Mouse (Mus musculus): ENCODE data around the gene Taar7e. TPM values are rescaled to one million over a fixed set of nuclear protein-coding genes. Genes with fewer than 3 reads are reported as not detected.
"Not testable (repeated sequence)": the region's sequence is repeated elsewhere in the genome, so short reads cannot be mapped to it uniquely, and the experiment has no call there.

Gene Taar7e
- total RNA-seq (2021), result not detected
- long read RNA-seq, experiment 1, result 0 reads
- long read RNA-seq, experiment 2, result 0 reads

DNA sequence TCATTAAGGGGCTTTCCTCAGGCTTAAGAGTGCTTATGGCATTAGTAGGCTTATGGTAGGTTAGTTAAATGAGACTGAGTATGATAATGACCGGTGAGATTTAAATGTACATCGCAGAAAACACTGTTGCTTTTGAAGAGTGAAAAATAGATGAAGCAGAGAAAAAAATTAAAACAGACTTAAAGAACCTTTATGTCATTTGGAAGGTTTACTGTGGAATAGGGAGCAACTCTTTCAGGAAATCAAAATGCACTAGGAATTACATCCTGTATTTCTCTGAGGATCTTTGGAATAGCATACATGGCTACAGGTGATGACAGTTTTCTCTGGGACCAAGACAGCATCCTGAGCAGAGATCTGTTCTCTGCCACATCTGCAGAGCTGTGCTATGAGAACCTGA, at the start of gene Taar7e:
Gene Taar7e (plus strand): TSS at position 301 of the 400 bp plus-strand sequence.
- DNase-seq, result no peak

DNA sequence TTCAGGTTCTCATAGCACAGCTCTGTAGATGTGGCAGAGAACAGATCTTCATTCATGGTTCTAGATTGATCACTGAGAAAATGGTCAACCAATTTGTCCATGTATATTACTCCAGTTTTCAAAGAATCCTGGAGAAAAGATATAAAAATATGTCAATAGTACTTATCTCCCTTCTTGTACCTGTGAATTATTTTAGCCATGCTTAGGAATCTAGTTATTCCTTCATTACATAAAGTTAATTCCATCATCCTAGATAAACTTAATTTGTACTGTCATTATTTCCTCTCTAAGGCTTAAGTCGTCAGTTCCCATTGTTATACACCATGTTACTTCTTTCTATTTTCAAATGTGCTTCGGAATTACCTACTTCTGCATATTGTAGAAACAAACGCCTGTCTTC, 44.0 kb upstream of the Taar7e start, which contains the start of gene Taar7a:
Gene Taar7a (minus strand): TSS at position 101 of the 400 bp plus-strand sequence.
- DNase-seq, result no peak

DNA sequence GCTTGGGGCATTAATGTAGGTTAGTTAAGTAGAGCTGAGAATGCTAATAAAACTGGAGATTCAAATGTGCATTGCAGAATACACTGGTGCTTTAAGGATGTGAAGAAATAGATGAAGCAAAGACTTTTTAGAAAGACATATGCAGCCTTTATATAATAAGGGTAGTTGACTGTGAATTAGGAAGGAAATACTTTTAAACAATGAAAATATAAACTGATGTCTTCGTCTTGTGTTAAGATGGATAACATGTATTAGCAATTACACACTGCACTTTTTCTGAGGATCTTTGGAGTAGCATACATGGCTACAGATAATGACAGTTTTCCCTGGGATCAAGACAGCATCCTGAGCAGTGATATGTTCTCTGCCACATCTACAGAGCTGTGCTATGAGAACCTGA, 37.8 kb upstream of the Taar7e start, which contains the start of gene Taar7b:
Gene Taar7b (plus strand): TSS at position 301 of the 400 bp plus-strand sequence.
- no peak for DNase-seq

DNA sequence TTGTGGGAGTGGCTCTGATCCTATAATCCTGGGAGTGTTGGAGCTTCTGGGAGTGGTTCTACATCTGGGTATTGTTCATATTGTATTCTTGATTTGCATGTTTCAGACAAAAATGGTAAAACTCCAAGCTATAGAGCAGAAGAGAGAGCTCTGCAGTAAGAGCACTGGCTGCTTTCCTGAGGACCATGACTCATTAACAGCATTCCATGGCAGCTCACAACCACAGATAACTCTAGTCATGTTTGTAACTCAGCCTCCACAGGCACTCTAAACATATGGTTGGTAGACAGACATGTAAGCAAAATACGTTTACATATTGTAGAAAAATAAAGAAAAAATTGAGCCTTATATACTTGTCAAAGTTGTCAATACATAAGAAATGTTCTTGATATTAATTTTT, 31.0 kb upstream of the Taar7e start:
- DNase-seq, result no peak

DNA sequence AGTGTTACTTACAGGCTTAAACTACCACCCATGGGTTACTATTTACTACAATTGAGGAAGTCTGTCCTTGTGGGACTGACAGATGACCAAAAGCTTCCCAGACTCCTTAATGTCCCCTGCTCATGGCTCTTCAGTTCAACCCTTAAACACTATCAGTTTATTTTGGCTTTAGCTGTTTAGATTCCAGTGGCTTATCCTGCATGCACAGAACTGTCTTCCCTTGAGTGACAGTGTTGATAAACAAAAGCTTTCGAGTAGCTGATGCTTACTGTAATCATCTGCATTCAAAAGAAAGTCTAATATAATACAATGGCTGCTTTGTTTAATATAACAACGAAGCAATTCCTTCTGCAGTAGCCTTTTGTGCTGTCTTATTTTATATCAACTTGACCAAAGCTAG, 30.4 kb upstream of the Taar7e start:
- no peak for DNase-seq

DNA sequence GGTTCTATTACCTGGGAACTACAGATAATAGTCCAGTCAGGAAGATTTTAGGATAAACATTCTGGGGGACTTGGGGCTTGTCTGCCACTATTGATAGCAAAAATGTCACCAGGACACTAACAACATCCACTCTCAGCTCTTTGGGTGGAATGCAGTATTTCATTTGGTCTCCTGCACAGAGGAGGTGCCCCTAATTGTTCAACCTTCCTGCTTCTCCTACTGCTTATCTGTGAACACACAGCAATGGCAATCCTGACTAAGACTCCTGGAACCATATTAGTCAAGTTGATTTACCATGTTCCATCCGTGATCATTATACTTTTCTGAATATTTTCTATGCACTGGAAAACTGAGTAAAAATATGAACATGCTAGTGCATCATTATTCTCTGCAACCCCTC, 29.3 kb upstream of the Taar7e start:
- DNase-seq, result no peak

DNA sequence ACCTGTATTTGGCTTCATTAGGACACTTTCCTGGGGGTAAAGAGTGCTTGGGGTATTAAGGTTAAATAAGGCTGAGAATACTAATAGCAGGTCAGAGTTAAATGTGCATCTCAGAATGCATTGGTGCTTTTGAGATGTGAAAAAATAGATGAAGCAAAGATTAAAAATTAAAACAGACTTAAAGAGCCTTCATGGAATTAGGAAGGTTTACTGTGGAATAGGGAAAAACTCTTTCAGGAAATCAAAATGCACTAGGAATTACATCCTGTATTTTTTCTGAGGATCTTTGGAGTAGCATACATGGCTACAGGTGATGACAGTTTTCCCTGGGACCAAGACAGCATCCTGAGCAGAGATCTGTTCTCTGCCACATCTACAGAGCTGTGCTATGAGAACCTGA, 10.5 kb upstream of the Taar7e start, which contains the start of gene Taar7d:
Gene Taar7d (plus strand): TSS at position 301 of the 400 bp plus-strand sequence.
- DNase-seq, result no peak

DNA sequence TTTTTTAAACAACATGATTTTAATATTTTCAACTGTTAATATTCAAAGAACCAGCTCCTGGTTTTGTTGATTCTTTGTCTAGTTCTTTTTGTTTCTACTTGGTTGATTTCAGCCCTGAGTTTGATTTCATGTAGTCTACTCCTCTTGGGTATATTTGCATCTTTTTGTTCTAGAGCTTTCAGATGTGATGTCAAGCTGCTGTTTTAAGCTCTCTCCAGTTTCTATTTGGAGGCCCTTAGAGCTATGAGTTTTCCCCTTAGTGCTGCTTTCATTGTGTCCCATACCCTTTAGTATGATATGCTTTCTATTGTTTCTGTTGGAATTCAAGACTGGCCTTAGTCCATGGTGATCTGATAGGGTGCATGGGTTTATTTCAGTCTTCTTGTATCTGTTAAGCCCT, 6.1 kb upstream of the Taar7e start:
- DNase-seq, result no peak

DNA sequence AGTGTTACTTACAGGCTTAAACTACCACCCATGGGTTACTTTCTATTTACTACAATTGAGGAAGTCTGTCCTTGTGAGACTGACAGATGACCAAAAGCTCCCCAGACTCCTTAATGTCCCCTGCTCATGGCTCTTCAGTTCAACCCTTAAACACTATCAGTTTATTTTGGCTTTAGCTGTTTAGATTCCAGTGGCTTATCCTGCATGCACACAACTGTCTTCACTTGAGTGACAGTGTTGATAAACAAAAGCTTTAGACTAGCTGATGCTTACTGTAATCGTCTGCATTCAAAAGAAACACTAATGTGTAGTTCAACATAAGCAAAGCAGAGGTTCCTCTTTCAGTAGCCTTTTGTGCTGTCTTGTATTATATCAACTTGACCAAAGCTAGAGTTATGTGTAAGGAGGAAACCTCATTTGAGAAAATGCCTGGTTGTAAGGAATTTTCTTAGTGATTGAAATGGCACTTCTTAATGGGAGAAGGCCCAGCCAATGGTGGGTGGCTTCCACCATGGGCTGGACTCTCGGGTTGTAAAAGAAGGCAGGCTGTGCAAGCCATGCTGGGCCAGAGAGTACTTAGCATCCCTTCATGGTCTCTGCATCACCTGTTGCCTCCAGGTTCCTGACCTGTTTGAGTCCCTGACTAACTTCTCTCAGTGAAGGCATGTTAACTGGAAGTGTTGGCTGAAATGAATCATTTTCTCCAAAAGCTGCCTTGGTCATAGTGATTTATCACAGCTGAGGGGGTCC, 2.9 kb downstream of the Taar7e start:
- DNase-seq, result no peak

DNA sequence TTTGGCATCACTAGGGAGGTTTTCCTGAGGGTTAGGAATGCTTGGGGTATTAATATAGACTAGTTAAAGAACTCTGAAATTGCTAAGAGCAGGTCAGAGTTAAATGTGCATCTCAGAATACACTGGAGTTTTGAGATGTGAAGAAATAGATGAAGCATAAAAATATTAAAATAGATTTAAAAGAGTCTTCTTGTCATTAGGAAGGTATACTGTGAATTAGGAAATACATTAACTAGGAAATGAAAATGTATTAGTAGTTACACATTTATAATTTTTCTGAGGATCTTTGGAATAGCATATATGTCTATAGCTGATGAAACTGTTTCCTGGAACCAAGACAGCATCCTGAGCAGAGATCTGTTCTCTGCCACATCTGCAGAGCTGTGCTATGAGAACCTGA, 11.8 kb downstream of the Taar7e start, which contains the start of gene Taar7f:
Gene Taar7f (plus strand): TSS at position 301 of the 400 bp plus-strand sequence.
- no peak for DNase-seq

DNA sequence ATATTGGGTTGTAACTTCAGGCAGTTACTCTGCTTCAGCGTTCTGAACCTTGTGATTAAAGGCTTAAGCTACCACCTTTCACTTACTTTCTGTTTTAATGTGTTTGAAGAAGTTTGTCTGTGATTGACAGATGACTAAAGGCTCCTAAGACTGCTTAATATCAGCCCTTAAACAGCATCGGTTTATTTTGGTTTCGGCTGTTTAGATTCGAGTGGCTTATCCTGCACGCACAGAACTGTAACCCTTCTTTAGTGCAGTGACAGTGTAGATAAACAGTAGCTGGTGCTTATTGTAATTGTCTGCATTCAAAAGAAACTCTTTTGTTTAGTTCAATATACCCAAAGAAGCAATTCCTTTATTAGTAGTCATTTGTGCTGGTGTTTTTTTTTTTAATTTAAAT, 14.6 kb downstream of the Taar7e start:
- no peak for DNase-seq

DNA sequence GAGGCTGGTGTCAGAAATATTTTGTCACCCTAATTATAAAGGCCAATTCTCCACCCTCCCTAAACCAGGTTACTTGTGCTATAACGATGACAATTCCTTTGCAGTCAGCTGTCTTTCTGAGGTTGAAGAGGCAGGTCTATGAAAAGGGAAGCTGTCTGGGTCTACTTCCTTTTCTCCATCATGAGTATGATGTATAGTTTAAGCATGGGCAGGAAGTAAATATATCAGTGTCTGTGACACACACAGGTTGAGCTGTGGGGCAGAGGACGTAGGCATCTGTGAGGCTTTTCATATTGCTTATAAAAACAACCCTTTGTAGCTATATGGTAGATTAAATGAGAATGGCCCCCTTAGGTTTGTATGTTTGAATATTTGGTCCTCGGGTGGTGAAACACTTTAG, 21.6 kb downstream of the Taar7e start:
- no peak for DNase-seq

DNA sequence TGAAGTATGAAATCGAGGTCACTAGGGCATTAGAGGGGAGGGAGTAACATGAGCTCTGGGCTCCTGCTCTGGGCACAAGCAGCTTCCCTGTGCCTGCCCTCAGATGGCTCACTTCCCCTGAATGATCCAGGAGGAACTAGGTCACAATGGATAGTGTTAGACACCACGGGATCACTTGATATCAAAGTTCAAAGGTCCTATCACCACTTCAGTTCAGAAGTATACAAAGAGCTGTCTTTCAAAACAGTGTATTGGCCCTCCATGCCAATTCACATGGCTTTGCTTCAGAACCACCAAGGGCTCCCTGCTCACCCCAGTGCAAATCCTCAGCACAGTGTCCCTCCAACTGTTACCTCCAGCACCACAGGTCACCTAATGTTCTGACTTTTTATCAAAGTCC, 37.3 kb downstream of the Taar7e start:
- DNase-seq, result not testable (repeated sequence)

DNA sequence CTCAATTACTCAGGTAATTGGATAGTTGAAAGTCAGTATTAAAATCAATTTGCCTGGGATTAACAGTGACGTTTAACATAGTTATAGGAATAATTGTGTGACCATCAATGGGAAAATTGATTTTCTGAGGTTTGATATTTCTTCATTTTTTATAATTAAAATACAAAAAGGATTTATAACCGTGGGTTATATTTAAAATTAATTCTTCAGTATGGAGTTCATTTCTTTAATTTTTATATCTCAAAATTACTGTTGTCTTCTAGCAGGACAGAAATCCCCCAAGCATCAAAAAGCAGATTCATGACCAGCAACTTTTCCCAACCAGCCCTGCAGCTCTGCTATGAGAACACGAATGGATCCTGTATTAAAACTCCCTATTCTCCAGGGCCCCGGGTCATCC, 38.8 kb downstream of the Taar7e start, which contains the start of gene Taar8a:
Gene Taar8a (plus strand): TSS at position 301 of the 400 bp plus-strand sequence.
- DNase-seq, result not testable (repeated sequence)

DNA sequence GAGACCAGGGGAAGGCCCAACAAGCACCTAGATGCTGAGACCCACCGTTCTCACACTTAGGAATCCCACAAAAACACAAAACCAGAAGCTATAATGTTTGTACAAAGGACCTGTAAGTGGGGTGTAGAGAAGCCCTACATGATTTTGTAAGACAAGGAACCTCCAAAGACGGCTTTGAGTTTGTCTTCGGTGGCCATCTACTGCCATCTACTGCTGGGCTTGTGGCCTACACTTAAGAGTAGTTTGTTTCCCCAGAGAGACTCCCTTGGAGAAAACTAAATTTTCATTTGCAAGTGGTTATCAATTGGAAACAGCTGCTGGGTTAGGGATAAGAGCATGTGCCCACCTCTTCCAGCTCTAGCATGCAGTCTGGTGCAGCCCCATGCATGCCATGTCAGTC, 42.8 kb downstream of the Taar7e start:
- DNase-seq, result peak; percentile 61

DNA sequence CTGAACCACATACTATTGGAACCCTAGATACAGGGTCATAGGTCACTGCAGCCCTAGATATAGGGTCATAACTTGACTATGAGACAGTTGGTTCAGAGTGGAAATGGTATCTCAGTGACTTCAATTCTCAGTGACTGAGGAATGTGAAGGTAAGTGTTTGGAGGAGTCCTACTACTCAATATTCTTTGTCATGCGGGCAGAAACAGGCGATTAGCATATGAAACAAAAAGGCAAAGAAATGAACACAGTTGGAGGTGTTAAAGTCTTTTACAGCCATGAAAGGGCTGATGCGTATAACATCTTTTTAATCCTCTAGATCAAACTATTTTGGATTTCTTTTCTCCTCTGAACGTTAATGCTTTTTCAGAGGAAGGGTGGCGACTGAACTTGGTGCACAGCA, 48.5 kb downstream of the Taar7e start:
- DNase-seq, result no peak

DNA sequence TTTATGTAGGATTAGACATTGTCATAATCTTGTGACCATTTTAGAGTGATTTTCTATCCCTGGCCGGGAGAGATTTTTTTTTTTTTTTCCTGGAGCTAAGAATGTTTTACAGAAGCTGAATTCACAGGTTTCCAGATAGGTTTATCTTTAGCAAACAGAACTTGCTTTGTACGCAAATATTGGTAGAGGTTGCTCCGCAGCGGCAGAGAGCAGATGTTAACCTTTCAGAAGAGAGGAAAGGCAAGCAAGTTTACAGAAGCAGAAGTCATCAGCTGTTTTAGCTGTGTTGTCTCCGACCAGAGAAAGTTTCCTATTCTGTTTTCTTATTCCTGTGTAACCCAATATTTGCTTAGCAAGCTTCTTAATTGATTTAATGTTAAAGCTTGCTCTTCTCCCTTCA, 49.1 kb downstream of the Taar7e start:
- no peak for DNase-seq

DNA sequence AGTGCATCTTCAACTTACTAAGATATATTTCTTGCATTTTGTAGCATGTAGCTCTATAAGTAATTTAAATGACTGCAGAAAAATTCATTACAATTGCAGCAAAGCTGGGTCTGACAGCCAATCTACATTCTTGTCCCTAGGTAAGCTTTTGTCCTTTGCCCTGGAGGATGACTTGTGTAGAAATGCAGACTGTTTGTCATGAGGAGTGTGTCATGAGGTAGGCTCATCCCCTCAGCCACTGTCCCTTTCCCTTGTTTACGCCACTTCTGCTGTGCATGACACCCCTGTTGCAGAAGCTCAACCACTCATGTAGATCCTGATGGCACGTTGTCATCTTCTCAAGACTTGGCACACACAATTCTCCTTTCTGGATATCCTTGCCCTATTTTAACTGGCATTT, 49.8 kb downstream of the Taar7e start:
- DNase-seq, result no peak

Other genes starting within 250 kb of the Taar7e start
- gene Slc18b1, start 240.6 kb upstream of the Taar7e start, total RNA-seq (2021), result 10 to 100 TPM; 24.8 to 34.7 TPM
- gene Vnn3, start 186.2 kb upstream of the Taar7e start, total RNA-seq (2021), result 10 to 100 TPM; 23.1 to 37.7 TPM
- 10 to 100 TPM; 23.2 to 27.0 TPM for gene Vnn1, start 142.9 kb upstream of the Taar7e start, total RNA-seq (2021)
- gene Taar1, start 117.3 kb upstream of the Taar7e start, total RNA-seq (2021), result not detected
- not detected for gene Taar2, start 99.0 kb upstream of the Taar7e start, total RNA-seq (2021)
- gene Taar3, start 88.1 kb upstream of the Taar7e start, total RNA-seq (2021), result not detected
- not detected for gene Taar4, start 77.1 kb upstream of the Taar7e start, total RNA-seq (2021)
- not detected for gene Taar5, start 66.9 kb upstream of the Taar7e start, total RNA-seq (2021)
- not detected for gene Taar6, start 52.0 kb upstream of the Taar7e start, total RNA-seq (2021)
- not detected for gene Taar7a, start 44.1 kb upstream of the Taar7e start, total RNA-seq (2021)
- gene Taar7b, start 37.7 kb upstream of the Taar7e start, total RNA-seq (2021), result not detected
- not detected for gene Taar7d, start 10.4 kb upstream of the Taar7e start, total RNA-seq (2021)
- not detected for gene Taar7f, start 11.9 kb downstream of the Taar7e start, total RNA-seq (2021)
- not detected for gene Taar8a, start 38.9 kb downstream of the Taar7e start, total RNA-seq (2021)
- not detected for gene Taar8b, start 54.7 kb downstream of the Taar7e start, total RNA-seq (2021)
- not detected for gene Taar8c, start 64.3 kb downstream of the Taar7e start, total RNA-seq (2021)
- gene Taar9, start 71.9 kb downstream of the Taar7e start, total RNA-seq (2021), result not detected
- gene Stx7, start 111.7 kb downstream of the Taar7e start, total RNA-seq (2021), result 10 to 100 TPM; 92.2 to 97.9 TPM
- gene Moxd1, start 185.9 kb downstream of the Taar7e start, total RNA-seq (2021), result 1 to 10 TPM; 1.0 to 1.9 TPM

Measured in adrenal gland, postnatal 10 days (tissue).